Mouse (Mus musculus) brain, adult 10 weeks (tissue): ENCODE data around the gene Pdia6. TPM values are rescaled to one million over a fixed set of nuclear protein-coding genes. Genes with fewer than 3 reads are reported as not detected.

Source experiments
- polyA plus RNA-seq: library from polyadenylated mRNA; stranded (reverse); fragments of 350-450 nt; fragmentation: Illumina TruSeq; extraction: RNeasy Lipid Tissue Mini Kit (QIAGEN cat#74804); gene quantifications from one replicate; pipeline ENCODE4 v1.2.3, GENCODE M21; 2015; ENCODE audit warnings: low read depth, low replicate concordance

The Pdia6 gene
- polyA plus RNA-seq: 131 TPM

GRCm38 (mm10) chr12:17265971-17266672 is at the start of gene Pdia6:
TSS of gene Pdia6 (plus strand) at chr12:17266545.

DNA sequence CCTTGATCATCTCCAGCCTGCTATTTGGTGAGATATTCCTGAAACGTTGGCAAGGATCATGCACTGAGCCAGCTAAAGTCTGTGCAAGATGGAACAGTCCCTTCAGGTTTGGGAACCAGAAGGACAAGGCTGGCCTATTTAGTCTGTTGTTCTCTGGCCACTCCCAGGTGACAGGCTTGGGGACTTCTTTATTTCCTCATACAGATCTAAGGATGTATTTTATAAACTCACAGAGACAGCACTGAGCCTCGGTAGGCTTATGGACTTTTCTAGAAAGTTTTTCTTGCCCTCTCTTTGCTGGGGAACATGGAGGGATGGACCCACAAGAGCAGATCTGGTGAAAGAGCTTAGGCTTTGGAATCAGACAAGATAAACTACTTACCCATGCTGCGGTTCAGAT is 62.9 kb downstream of the Pdia6 start, which contains the start of gene Atp6v1c2:
Atp6v1c2 (minus strand) TSS at position 101 of the 400 bp plus-strand sequence.

Other genes starting within 250 kb of the Pdia6 start
- 62.2 TPM for gene Kcnf1, start 89.7 kb upstream of the Pdia6 start, polyA plus RNA-seq
- gene Atp6v1c2, start 62.8 kb downstream of the Pdia6 start, polyA plus RNA-seq: 1.2 TPM
- gene Nol10, start 81.9 kb downstream of the Pdia6 start, polyA plus RNA-seq: 17.6 TPM